Mouse (Mus musculus) kidney, adult 2 months (tissue): ENCODE measurements around the gene Zfp868. TPM values are rescaled to one million over a fixed set of nuclear protein-coding genes. Genes with fewer than 3 reads are reported as not detected.
"Not testable (repeated sequence)": the region's sequence is repeated elsewhere in the genome, so short reads cannot be mapped to it uniquely, and the experiment has no call there.

Experiments
- DNase-seq: peaks from one replicate; pipeline ENCODE4 v3.0.0; 2021
- H3K27ac ChIP-seq: fragments of 200-500 bp; 2 replicates; pipeline ENCODE4 v1.5.1; 2012; ENCODE audit warnings: low read depth, low read length, control low read depth, inconsistent platforms; ENCODE audit not compliant: insufficient read depth
- H3K27me3 ChIP-seq: fragments of 200-500 bp; replicated peaks from 2 replicates; pipeline ENCODE4 v1.6.1; 2012; ENCODE audit warnings: mild to moderate bottlenecking, moderate library complexity, low read length, inconsistent platforms; ENCODE audit not compliant: control insufficient read depth, insufficient read depth
- H3K36me3 ChIP-seq: fragments of 200-500 bp; 2 replicates; pipeline ENCODE4 v1.6.1; 2012; ENCODE audit warnings: mild to moderate bottlenecking, moderate library complexity, low read length, inconsistent platforms; ENCODE audit not compliant: control insufficient read depth, insufficient read depth
- H3K4me1 ChIP-seq: fragments of 200-500 bp; 2 replicates; pipeline ENCODE4 v1.6.1; 2011; ENCODE audit warnings: low read length; ENCODE audit not compliant: control insufficient read depth, insufficient read depth
- H3K4me3 ChIP-seq: fragments of 200-500 bp; 2 replicates; pipeline ENCODE4 v1.5.1; 2011; ENCODE audit warnings: mild to moderate bottlenecking, low read depth, low read length, control low read depth; ENCODE audit not compliant: insufficient read depth
- CTCF ChIP-seq: fragments of 200-500 bp; conservative IDR thresholded peaks from 2 replicates; pipeline ENCODE4 v1.5.1; 2011; ENCODE audit warnings: low read depth, mild to moderate bottlenecking, control low read depth, low read length, moderate library complexity, mixed read lengths; ENCODE audit not compliant: insufficient read depth, insufficient read length
- POLR2A ChIP-seq: fragments of 200-500 bp; IDR thresholded peaks from one replicate; pipeline ENCODE4 v1.6.1; 2011; ENCODE audit warnings: low read depth, low read length, control low read depth
- WGBS: fragments of 180-500 bp; shearing (Covaris S2); methylation state at CpG from one replicate; pipeline ENCODE4 v1.1.7; 2018; 5-methylcytosine and 5-hydroxymethylcytosine counted together
- polyA plus RNA-seq: library from polyadenylated mRNA; depleted of rRNA; stranded (reverse); fragments of >200 nt; gene quantifications from 2 replicates; pipeline ENCODE4 v1.2.3, GENCODE M21; 2012; rRNA removed

Gene Zfp868
- polyA plus RNA-seq, 1 experiment = 4.0 TPM

DNA sequence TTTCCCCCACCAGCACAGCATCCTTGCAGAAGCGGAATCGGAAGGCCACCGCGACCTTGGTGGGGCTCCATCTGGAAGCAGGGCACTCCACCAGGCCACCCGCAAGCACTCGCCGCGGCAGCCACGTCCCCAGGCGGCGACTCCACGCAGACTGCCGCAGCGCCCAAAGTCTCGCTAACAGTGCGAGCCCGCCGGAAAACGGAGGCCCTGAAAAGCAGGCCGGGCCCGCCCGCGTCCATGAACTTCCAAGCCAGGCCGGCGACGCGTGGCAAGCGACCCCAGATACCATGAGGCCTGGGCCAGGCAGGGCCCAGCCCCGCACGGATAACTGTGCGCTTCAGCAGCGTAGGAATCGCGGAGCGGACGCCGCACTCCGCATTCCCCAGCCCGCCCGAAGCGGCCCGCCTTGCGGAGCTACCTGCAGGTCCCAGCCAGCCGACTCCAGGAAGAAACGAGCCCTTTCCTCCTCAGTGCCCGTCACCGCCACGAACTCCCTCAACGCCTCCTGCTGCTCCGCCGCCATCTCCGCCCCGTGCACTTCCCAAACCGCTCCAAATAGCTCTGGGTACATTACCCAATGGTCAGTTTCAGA, 40.6 kb downstream of the Zfp868 start:
- H3K4me3 ChIP-seq = peak overlapping the region; percentile 46
- no peaks in the 10 kb centered on the region; the same call in 1 of the 2 replicates for H3K4me1 ChIP-seq
- no peak for TF ChIP-seq CTCF
- no peak for TF ChIP-seq POLR2A
- H3K27ac ChIP-seq = no peak overlapping the region
- no peaks in the 10 kb centered on the region for H3K27me3 ChIP-seq
- DNase-seq = peak; percentile 36
- WGBS = 3% methylated on average over 54 of the region's 54 CpGs
- no peaks in the 10 kb centered on the region for H3K36me3 ChIP-seq

DNA sequence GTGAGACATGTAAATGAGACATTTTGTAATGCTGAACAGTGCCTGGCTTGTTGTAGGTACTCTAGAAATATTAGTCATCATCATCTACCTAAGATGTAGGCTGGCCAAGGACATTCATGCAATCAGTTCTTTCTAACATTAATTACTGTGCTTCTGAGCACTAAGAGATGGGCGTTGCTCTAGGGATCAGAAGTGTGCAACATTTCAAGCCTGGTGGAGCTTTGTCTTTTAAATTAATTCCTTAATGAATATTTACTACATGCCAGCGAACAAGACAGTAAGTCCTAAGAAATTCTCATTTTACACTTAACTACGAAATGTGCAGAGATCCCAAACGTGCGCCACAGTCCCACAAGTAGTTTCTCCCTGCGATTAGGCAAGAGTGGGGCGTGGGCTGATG, 41.1 kb downstream of the Zfp868 start:
- not testable (repeated sequence) for H3K36me3 ChIP-seq, H3K27me3 ChIP-seq, H3K27ac ChIP-seq, H3K4me1 ChIP-seq
- DNase-seq = peak; percentile 8
- 31% methylated on average over 7 of the region's 7 CpGs for WGBS
- H3K4me3 ChIP-seq = peak overlapping the region; percentile 46; the same call in 1 of the 2 replicates

Other genes with a start within 250 kb of the Zfp868 start
- not detected in 2 replicates for gene Gm9495, start 172.0 kb downstream of the Zfp868 start, polyA plus RNA-seq
- not detected in 2 replicates for gene Gm7697, start 102.6 kb downstream of the Zfp868 start, polyA plus RNA-seq
- gene Zfp964, start 28.9 kb upstream of the Zfp868 start, polyA plus RNA-seq = 0.80 and 0.97 TPM in 2 replicates
- 3.3 and 4.2 TPM in 2 replicates for gene Zfp869, start 85.2 kb upstream of the Zfp868 start, polyA plus RNA-seq
- 1.9 and 2.5 TPM in 2 replicates for gene Zfp963, start 124.4 kb upstream of the Zfp868 start, polyA plus RNA-seq
- gene Gm20422, start 149.3 kb upstream of the Zfp868 start, polyA plus RNA-seq = 0.23 TPM in 1 of 2 replicates, not detected in the other
- 59.9 and 81.3 TPM in 2 replicates for gene Atp13a1, start 165.6 kb upstream of the Zfp868 start, polyA plus RNA-seq
- 8.5 and 11.3 TPM in 2 replicates for gene Zfp866, start 165.6 kb upstream of the Zfp868 start, polyA plus RNA-seq
- 15.8 and 15.9 TPM in 2 replicates for gene Gmip, start 183.1 kb upstream of the Zfp868 start, polyA plus RNA-seq
- gene Lpar2, start 196.9 kb upstream of the Zfp868 start, polyA plus RNA-seq = 6.4 and 6.7 TPM in 2 replicates
- gene Pbx4, start 206.9 kb upstream of the Zfp868 start, polyA plus RNA-seq = 3.6 and 3.9 TPM in 2 replicates